Mouse (Mus musculus) mouse trophoblast stem cell (cell line): ENCODE data around the gene Neo1.

Experiments used
- in situ Hi-C, 2 experiments: fragments of 300-500 bp; cut with MseI, MboI; formaldehyde crosslinking; loops; 2 replicates in 1 of 2; 3 replicates in 1 of 2; pipeline ENCODE4 v1.15.1; 2025

Gene Neo1

GRCm38 (mm10) chr9:58871141-58871540, 165.1 kb downstream of the Neo1 start:
- in situ Hi-C loops: no loop called here

- in situ Hi-C loops: no loop called here
These were observed 172.4 kb downstream of the Neo1 start for GRCm38 (mm10) chr9:58863826-58864225.

- in situ Hi-C loops: no loop called here
These were observed 177.1 kb downstream of the Neo1 start for GRCm38 (mm10) chr9:58859080-58859635.

GRCm38 (mm10) chr9:58854931-58855330, 181.3 kb downstream of the Neo1 start:
- in situ Hi-C loops: no loop called here

- in situ Hi-C loops: no loop called here
These were observed 186.5 kb downstream of the Neo1 start for GRCm38 (mm10) chr9:58849576-58850315.

GRCm38 (mm10) chr9:58847676-58848075, 188.6 kb downstream of the Neo1 start:
- in situ Hi-C loops: no loop called here

- in situ Hi-C loops: no loop called here
These were observed 189.2 kb downstream of the Neo1 start for GRCm38 (mm10) chr9:58847008-58847407.

- in situ Hi-C loops: no loop called here
These were observed 191.6 kb downstream of the Neo1 start for GRCm38 (mm10) chr9:58844597-58844996.

- in situ Hi-C loops: no loop called here
These were observed 194.6 kb downstream of the Neo1 start for GRCm38 (mm10) chr9:58841655-58842054.

GRCm38 (mm10) chr9:58838504-58838903, 197.7 kb downstream of the Neo1 start:
- in situ Hi-C loops: no loop called here

GRCm38 (mm10) chr9:58837174-58837573, 199.1 kb downstream of the Neo1 start:
- in situ Hi-C loops: no loop called here

GRCm38 (mm10) chr9:58832939-58833338, 203.3 kb downstream of the Neo1 start:
- in situ Hi-C loops: no loop called here

GRCm38 (mm10) chr9:58829627-58830026, 206.6 kb downstream of the Neo1 start:
- in situ Hi-C loops: no loop called here
